Mouse (Mus musculus) lung, adult 2 months (tissue): ENCODE measurements at regions not wholly inside any gene's neighbourhood (a gene's known extent, or its start where the extent isn't known, plus 50 kb on each side); places are given as distances from the start of the nearest gene placed in this dataset.
"Not testable (repeated sequence)": the region's sequence is repeated elsewhere in the genome, so short reads cannot be mapped to it uniquely, and the experiment has no call there.

ENCODE experiments used
- DNase-seq: peaks from one replicate; pipeline ENCODE4 v3.0.0; 2022
- H3K4me1 ChIP-seq: fragments of 200-500 bp; 2 replicates; pipeline ENCODE4 v1.6.1; 2011; ENCODE audit warnings: low read length; ENCODE audit not compliant: control insufficient read depth, insufficient read depth
- H3K4me3 ChIP-seq: fragments of 200-500 bp; replicated peaks from 2 replicates; pipeline ENCODE3; 2011; ENCODE audit warnings: low read depth, mild to moderate bottlenecking, control low read depth, low read length; ENCODE audit errors: extremely low read depth
- CTCF ChIP-seq: fragments of 200-500 bp; IDR thresholded peaks from 2 replicates; pipeline ENCODE4 v1.5.1; 2011; ENCODE audit warnings: mild to moderate bottlenecking, low read length, control low read depth; ENCODE audit not compliant: insufficient read depth
- POLR2A ChIP-seq: fragments of 200-500 bp; IDR thresholded peaks from 2 replicates; pipeline ENCODE4 v1.6.1; 2011; ENCODE audit warnings: low read depth, mild to moderate bottlenecking, control low read depth, low read length, borderline replicate concordance; ENCODE audit errors: extremely low read depth
- WGBS: fragments of 180-500 bp; shearing (Covaris S2); methylation state at CpG from one replicate; pipeline ENCODE4 v1.1.7; 2018; 5-methylcytosine and 5-hydroxymethylcytosine counted together

DNA sequence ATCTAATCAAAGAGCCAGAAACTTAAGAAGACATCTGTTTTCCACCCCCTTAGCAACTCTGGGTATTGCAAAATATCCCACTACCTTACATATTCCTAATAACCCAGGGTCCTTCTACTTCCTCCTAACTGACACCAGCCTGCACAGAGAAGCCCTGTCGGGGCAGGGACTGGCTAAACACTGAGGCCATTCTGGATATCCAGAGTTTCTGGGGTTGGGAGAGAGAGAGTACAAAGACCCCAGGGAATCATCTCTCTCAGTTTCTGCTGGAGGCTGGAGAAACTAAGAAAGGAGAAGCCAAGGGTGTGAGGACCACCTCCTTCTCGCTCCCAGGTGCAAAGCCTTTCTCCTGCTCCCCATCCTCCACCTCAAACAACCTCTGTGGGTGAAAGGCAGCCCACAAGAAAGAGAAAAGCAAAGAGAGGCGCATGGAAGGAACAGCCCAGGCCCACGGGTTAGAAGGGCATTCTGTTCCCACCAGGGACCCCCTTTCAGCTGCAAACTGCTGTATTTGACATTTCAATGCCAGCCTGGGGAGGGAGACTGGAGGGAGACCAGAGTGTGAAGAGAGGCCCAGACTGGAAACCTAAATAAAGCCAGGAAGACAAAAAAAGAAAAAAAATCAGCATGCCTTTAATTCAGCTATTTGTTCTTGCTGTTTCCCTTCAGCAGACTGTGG lies 152.9 kb upstream of the Rgma start:
- WGBS, result 45% methylated on average over 4 of the region's 4 CpGs
- Histone ChIP-seq H3K4me3 (no peak overlapping the region), H3K4me1 (no peaks in the 10 kb centered on the region)
- DNase-seq, result no peak
- TF ChIP-seq POLR2A (no peak), CTCF (no peak)

DNA sequence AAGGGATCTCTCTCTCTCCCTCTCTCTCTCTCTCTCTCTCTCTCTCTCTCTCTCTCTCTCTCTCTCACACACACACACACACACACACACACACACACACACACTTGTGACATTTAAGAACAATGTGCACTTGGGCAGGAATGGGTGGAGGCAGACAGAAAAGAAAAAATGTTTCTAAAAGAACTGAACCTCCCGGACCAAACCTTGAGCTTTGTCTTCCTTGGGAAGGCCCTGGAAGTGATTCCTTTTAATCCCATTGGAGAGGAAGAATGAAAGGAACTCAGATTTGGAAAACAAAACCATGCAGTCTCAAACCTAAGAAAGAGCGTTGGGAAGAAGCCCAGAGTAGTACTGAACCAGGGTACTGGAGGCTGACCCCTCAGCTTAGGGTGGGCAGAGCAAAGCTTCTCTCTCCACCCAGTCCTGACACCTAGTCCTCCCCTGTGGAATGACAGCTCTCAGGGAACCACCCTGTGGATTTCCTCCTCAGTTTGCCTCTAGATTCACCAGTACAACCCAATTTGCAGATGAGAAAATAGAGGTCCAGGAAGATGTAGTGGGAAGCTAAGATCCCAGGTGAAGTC lies 152.3 kb upstream of the Rgma start:
- TF ChIP-seq CTCF (no peak), POLR2A (no peak)
- Histone ChIP-seq H3K4me1 (no peaks in the 10 kb centered on the region), H3K4me3 (no peak overlapping the region)
- DNase-seq, result no peak
- 37% methylated on average over 2 of the region's 2 CpGs for WGBS

DNA sequence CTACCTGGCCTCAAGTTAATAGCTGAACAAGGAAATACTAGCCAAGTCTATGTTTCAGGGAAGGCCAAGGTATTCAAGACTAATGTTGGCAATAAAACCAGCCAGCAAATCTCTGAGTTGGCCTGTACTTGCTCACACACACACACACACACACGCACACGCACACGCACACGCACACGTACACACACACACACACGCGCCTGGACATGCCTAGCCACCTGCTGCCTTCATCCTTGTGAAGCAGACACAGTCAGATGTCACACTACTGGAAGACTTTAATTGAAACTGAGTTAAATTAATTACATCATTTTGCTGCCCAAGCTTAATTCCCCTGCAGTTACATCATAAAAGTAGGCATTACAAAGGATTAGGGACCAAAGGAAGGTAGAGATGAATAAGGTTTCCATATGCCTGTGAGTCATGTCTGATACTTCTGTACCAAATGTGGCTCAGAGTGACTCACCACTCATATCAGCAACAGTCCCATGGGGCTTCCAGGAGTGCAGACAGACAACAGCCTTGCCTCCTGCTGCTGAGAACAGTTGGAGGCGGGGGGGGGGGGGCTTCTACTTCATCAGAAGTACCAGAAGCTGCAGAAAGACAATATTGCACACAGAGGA lies 141.7 kb upstream of the Rgma start:
- DNase-seq, result no peak
- no peaks in the 10 kb centered on the region for H3K4me1 ChIP-seq
- WGBS, result 91% methylated on average over 8 of the region's 8 CpGs
- no peak for TF ChIP-seq POLR2A
- no peak for TF ChIP-seq CTCF
- no peak overlapping the region for H3K4me3 ChIP-seq

DNA sequence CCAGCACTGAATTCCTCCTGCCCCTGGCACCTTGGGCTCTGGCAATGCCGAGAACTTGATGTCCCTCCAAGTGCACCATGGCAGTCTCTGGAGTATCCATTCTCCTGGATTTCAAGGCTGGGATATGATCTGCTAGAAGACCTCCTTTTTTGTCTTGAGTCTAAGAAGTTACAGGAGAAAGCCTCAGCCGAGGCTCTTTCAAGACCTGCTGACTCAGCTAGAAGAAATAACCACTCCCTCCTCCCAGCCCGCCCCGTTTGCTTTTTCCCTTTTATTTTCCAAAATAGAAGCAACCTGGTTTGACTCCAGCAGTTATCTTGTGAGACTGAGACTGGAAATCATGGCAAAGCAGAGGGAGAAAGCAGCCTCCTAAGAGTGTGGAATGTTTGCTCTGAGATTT lies 136.8 kb upstream of the Rgma start:
- Histone ChIP-seq H3K4me1 (no peaks in the 10 kb centered on the region), H3K4me3 (no peak overlapping the region)
- 31% methylated on average over 4 of the region's 4 CpGs for WGBS
- no peak for TF ChIP-seq CTCF
- TF ChIP-seq POLR2A, result no peak
- no peak for DNase-seq

DNA sequence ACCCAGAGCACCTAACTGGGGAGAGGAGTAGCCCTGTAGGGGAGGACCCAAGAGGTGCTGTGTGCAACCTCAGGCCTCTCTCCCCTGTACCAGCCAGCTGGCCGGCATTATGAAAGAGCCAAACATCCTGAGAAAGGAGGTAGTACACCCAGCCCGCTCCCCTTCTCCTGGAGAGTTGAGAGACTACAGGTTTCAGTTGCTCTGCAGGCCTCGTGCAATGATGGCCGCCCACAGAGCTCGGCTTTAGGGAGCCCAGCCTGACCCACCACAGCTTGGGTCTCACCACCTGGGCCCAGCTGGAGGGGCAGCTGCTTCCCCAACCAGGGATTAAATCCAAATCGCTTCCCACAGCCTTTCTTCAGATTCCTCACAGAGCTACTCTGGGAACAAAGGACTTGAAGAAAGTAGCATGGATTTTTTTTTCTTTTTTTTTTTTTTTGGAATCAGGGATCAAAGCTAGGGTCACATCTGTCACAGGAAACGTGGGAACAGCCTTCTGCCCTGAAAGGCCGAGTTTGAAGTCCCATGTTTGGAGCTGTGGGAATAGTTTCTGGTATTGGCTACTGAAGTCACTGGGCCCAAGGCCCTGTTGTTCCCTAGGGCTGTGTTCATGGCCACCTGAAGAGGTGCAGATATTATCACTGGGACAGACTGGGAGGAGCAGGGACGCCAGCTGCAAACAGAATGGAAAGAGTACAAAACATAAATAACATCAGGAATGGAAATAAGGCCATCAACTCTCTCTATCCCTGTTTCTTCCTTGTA lies 131.5 kb upstream of the Rgma start:
- no peaks in the 10 kb centered on the region for H3K4me1 ChIP-seq
- DNase-seq, result no peak
- WGBS, result 58% methylated on average over 9 of the region's 9 CpGs
- TF ChIP-seq CTCF (no peak), POLR2A (no peak)
- no peak overlapping the region for H3K4me3 ChIP-seq

DNA sequence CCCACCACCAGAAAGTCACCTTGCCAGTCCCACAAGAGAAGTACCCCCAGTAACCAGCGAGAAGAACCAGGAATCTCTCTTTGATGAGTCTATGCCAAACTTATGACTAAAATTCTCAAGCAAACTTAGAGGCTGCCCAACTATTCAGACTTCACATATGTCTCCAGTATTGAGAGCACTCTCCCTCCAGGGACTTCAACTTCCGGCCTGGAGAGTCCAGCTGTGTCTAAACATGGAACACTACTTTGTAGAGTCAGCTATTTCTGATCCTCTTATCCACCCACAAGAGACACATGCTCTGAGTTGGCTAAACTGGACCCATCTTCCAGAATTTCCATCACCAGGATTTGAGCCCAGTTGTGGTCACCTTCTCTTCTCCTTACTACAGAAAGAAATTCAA lies 129.9 kb upstream of the Rgma start:
- Histone ChIP-seq H3K4me3 (no peak overlapping the region), H3K4me1 (no peaks in the 10 kb centered on the region)
- DNase-seq, result no peak
- WGBS, result 59% methylated on average over 2 of the region's 2 CpGs
- TF ChIP-seq CTCF (no peak), POLR2A (no peak)

DNA sequence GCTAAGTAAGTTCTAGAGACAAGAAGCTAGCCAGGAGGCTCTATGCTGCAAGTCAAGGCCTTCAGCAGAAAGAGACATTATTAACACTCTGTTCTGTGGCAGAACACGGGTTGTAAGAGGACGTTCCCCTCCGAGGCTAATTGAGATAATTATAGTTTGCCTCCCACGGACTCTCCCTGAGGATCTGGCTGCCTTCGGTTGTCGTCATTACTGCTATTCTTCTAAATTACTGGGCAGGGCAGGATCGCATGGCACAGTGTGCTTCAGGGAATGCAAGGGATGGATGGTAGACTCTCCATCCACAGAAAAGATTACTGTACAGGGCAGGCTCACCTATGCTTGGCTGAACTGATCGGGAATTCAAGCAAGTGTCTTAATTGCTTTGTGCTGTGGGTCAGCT lies 124.7 kb upstream of the Rgma start:
- DNase-seq, result no peak
- Histone ChIP-seq H3K4me3 (no peak overlapping the region), H3K4me1 (no peaks in the 10 kb centered on the region)
- TF ChIP-seq POLR2A, result no peak
- no peak for TF ChIP-seq CTCF
- 72% methylated on average over 8 of the region's 8 CpGs for WGBS

DNA sequence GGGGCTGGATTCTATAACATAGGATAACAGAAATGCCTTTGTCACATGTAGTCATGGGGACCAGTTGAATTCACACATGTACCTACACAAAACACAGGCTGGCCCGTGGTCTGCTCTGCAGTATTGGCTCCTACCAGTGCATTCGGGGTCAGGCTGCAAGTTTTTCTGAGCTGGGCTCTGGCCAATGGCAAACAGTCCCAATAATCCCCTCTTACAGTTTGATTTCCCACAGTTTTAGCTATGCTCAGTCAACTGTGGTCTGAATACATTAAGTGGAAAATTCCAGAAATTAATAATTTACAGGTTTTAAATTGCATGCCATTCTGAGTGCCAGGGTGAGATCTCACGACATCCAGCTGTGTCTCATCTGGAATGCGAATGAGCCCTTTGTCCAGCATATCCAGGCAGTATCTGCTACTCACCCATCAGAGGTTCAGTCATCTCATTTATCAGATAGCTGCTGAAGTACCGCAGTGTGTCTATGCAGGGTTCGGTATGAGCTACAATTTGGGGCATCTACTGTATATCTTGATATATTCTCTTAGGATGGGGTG lies 124.0 kb upstream of the Rgma start:
- no peak for DNase-seq
- Histone ChIP-seq H3K4me3 (no peak overlapping the region), H3K4me1 (no peaks in the 10 kb centered on the region)
- TF ChIP-seq CTCF (no peak), POLR2A (no peak)
- WGBS, result 67% methylated on average over 6 of the region's 6 CpGs

DNA sequence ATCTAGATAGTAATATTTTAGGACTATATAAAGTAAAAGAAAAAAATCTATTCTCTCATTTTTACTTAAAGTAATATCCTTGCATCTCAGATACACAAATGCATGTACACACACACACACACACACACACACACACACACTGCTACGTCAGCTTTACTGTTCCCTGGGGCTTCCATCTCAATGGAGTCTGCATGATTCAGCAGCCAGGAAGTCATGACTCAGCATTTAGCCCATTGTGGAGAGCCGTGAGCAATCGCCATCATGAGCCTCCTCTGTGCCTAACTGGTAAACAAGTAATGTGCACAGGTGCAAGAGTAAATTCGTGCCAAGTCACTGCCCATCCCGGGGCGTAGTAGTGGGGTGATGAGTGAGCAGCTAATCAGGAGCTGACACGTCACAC lies 120.3 kb upstream of the Rgma start:
- DNase-seq, H3K4me3 ChIP-seq, H3K4me1 ChIP-seq: not testable (repeated sequence)
- WGBS, result 77% methylated on average over 7 of the region's 7 CpGs
